Mouse (Mus musculus) urinary bladder, postnatal 10 days (tissue): ENCODE measurements around the gene Cdc26.

Experiments
- DNase-seq: peaks from one replicate; pipeline ENCODE4 v3.0.0; 2022; ENCODE audit warnings: low spot score

Gene Cdc26

DNA sequence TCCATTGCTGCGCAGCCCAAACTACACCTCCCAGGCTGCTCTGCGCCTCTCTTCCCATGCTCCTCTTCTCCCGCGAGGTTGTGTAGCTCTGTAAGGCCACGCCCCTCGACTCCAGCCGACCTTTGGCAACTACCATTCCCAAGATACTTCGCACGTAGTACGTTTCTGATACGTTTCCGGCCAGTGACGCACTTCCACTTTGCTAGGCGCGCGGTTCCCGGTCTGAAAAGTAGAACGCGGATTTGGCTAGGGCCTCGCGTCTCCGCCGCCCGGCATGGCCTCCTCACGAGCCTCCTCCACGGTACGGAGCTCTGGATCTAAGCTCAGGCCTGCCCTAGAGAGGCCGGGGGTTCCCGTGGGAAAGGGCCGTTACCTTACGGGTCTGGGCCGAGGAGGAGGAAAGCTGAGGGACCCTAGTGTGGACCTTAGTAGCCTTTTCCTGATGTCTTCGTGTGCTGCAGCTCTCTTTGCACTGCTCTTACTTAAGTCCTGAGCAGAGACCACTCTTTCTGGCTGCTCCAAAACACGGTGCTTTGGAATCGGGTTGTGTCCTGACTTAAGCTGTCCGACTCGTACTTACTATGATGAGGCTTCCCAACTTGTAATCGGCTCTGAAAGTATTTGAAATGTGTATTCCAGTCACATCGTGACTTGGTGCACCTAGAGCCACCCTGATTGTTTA lies at the start of gene Cdc26, which contains the start of gene Prpf4:
TSS of gene Cdc26 (minus strand) at position 42 of the 682 bp plus-strand sequence.
TSS of gene Prpf4 (plus strand) at position 197 of the 682 bp plus-strand sequence.
- peak; percentile 85 for DNase-seq

DNA sequence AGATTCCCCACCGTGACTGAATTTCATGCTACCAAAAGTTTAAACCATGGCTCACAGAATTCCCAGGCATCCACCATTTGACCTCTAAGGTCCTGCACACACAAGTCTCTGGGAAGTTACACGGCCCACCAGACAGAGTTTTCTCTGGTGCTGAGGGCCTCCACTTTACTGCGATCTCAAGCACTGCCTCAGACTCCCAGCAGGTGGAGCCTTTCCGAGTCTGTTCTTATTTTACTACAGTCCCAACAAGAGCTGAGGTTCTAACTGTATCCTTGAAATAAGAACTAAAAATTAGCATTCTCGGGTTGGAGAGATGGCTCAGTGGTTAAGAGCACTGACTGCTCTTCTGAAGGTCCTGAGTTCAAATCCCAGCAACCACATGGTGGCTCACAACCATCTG lies 46.6 kb upstream of the Cdc26 start:
- DNase-seq = no peak

DNA sequence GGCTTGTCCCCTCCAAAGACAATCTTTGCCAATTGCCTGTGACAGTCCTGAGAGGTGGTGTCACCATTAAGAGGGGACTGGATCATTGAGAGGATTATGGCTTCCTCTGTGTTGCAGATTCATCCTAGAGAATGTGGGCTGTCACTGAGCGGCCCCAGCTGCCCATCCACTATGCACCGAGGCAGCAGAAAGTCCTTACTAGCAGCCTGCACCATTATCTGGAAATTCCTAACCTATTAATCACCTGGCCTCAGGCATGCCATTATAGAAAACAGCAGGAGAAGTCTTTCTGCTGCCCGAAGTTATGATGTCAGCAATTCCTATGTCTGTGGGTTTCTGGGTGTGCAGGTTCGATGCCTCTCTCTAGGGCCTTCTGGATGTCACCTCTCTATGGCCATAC lies 32.5 kb upstream of the Cdc26 start:
- no peak for DNase-seq

DNA sequence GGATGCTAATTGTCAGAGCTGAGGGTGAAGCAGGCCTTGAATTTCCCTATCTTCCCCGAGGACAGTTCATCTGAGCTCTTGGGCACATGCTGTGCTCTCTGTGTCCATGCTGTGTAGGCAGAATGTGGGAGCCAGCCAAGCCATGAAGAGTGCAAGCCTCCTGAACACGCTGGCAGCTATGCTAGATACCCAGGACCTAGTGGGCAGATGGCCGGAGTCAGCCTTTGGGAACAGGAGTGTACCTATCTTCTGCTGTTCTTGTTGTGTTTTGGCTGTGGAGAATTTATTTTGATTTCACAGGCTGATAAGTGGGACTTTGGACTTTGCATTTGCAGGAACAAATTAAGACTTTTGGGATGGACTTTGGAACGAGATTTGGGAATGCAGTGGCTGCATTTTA lies 32.1 kb upstream of the Cdc26 start:
- no peak for DNase-seq

DNA sequence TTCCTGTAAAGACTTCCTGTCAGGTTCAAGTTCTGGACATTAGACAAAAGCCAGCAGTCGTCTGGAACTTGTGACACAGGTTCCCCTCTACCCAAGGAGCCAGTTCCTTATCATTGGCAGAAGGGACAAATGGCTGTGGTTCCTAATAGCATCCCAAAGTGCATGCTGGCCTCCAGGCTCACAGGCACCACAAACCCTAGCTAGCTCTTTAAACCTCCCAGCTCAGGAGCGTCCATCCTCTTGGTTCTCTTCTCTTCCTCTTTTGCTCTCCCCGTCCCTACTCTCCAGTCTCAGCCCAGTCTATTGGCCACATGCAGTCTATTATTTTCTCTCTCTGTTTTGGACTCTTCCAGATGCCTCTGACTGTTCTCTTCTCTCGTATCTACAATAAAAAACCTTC lies 31.4 kb upstream of the Cdc26 start:
- no peak for DNase-seq

DNA sequence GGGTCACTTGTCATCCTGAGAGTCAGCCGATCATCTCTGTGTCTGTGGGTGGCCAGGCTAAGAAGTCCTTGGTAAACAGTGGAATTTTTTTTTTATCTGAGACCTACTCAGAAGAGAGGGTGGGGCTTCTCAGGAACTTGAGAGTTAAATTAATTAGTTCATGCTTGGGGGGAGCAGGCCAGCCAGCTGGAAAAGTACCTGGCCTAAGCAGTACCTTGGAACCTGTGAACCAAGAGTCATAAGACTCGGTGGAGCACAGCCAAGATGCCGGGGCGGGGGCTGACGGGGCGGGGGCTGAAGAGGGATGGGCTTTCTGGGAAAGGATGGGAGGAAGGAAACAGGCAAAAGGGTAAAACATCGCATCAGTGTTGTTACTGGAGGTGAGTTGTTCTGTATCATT lies 29.4 kb upstream of the Cdc26 start:
- DNase-seq = no peak

DNA sequence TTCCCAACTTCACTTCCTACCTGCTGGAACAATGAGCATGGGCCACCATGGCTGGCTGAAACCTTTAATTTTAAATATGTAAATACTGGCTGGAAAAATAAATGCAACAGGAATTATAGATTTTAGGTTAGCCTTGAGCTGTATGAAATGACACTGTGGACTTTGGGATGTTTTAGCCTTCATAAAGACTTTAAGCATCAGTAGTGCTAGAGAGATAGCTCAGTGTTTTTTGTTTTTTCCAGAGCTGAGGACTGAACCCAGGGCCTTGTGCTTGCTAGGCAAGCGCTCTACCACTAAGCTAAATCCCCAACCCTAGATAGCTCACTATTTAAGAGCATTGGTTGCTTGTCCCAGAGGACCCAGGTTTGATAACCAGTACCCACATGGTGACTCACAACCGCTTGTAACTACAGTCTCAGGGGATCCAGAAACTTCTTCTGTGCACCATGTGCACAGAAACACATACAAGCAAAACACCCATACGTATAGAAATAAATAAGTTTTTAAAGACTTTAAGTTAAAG lies 28.9 kb upstream of the Cdc26 start:
- no peak for DNase-seq

DNA sequence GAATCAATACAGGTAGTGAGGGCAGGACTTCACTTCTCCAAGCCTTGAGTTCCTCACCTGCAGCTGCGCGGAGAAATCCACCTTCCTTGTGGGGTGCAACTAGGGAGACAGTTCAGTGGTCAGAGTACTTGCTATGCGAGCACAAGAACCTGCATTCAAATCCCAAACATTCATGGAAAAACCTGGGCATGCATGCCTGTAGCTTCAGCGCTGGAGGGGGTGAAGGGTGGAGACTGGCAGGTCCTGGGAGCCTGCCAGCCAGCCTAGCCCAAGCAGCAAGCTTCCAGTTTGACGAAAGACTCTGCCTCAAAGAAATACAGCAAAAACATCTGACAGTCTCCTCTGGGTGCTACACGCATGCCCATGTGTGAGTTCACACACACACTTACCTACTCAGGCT lies 26.6 kb upstream of the Cdc26 start, which contains the start of gene Rnf183:
TSS of gene Rnf183 (minus strand) at position 172 of the 400 bp plus-strand sequence.
- no peak for DNase-seq

DNA sequence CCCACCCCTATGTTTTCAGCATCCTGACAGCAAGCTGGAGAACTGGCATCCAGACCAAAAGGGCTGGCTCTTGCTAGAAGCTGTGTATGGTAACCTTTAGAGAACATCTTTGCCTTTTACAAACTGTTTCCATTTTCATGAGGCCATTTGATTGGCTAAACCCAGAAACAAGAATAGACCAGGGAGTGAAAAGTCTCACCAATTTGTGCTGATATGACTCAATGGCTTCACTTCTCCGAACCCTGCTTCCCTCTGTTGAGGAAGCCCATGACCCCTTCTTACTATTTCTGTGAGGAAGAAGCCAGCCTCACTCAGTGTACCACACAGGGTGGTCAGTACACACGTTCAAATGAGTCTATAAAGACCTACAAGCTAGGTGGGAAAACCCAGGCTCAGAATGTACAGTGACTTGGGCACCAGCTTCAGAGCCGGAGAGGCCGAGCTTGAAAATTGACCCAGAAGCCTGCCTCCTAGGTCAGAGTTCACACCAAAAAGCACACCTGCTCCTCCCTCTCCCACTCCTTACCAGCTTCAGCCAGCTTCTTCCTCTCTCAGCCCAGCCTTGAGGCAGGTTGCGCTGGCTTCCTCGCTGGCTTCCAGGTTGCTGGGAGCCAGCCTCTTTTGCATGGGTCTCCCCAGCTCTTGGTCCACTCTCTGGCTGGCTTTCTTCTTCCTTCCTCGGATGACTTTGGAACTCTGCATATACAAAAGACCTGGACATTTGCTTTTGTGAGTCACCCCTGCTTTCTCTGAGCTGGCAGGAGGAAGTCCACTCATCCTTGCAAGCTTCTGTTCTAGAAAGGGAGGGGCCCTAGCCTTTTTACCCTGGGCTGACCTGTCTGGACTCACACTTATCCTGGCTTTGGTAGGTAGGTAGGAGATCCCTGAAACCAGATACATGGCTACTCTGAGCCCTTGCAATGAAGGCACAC lies 25.8 kb upstream of the Cdc26 start:
- DNase-seq = no peak

DNA sequence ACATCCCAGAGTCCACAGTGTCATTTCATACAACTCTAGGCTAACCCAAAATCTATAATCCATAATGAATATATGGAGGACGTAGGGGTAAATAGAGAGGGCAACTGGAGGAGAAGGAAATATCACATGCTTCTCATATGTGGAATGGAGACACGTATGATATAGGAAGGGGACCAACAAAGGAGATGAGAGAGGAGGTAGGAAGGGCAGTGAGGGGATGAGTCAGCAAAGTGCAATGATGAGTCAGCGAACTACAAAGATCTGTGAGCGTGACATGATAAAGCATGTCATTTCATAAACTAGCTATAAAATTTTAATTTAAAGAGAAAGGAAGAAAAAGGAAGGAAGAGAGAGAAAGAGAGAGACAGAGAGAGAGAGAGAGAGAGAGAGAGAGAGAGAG lies 23.1 kb upstream of the Cdc26 start:
- no peak for DNase-seq

DNA sequence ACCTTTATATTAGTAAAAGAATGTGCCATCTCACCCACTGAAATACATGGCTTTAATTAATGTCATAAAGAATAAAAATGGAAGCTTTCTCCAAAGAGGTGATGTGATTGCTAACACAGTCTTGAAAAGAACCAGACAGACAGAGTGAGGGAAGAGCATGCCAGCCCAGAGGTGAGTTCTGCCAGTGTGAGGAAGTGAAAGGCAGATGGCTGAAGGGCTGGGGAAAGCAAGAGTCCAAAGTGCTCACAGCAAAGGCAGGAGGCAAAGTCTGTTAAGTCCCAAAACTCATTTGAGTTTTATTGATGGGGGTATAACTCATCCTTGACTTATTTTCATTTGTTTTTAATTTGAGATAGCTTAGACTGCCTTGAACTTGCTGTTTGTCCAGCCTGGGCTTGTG lies 22.2 kb upstream of the Cdc26 start:
- DNase-seq = no peak

DNA sequence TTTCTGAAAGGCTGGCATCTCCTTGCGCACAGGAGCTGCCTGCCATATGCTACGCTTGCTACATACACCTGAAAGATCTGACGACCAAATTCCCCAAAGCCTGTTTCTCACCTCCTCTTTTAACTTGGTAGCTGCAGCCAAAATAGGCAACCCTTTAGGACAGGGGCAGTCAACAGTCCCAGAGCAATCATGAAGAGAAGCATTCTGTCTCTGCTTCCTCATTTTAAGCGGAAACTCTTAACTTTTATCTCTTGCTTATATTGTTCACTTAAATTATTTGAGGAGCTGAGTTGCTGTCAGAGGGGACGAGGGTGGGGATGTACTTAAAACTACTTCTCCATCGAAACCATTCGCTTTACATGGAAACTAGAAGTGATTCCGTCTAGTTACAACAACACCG lies 21.2 kb upstream of the Cdc26 start:
- DNase-seq = no peak

DNA sequence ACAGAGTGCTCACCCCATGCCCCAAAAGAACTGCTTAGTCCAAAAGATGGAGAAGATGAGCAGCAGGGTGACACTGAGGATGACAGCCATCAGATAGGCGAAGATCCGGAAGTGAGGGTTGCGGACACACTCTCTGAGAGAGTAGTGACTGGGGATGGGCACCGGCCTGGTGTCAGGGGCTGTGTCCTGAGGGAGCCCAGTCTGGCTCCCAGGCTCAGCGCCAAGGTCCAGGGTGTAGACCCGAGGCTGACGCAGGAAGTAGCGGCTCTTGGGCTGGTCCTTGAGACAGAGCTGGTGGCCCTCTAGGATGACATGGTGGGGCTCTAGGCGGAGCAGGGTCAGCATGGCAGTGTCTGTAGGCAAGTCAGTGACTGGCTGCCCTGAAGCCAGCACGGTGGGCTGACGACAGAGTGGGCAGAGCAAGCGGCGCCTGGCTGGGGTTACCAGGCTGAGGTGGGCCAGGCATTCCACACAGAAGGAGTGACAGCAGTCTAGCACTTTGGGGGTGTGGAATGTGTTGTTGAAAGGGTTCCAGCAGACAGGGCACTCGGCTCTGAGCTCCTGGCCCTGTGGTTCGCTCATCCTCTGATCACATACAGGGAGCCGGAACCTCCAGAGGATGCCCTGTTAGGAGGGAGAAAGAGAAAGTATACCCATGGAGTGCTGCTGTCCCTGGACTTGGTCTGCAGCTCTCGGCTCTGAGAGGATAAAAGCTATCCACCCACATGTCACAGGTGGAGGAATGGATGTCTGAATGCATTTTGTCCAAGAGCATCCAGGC lies 19.7 kb upstream of the Cdc26 start:
- no peak for DNase-seq

DNA sequence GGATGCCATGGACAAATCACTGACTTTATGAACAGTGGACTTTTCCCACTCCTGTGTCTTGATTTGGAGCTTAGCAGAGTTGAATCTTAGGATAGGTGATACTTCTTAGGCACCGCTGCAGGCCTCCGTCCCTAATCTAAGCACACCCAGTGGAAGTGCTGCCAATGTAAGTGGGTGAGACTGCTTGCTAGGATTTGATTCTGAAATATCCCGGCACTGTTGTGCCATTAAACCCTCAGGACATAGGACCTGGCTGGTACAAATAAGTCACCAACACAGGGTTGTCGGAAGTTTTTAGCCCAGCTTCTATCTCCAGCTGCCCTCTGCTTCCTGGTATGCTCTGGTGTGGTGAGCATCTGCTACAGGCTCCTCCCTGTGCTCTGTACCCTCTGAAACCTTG lies 17.4 kb upstream of the Cdc26 start:
- no peak for DNase-seq

DNA sequence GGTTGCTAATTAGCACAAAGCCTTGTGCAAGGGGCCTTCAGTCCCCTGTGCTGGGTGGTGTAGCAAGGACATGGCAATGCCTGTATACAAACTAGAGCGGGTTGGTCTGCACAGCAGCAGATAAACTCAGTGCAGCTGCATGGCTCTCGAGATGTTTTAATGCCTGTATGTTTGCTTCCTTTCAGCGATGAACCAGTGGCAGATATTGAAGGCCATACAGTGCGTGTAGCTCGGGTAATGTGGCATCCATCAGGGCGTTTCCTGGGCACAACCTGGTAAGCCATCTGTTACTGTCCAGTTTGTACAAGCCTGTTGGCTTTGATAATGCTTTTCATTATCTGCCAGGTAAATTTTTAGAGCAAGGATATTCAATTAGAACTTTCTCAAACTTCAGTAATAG lies 10.6 kb upstream of the Cdc26 start:
- no peak for DNase-seq

DNA sequence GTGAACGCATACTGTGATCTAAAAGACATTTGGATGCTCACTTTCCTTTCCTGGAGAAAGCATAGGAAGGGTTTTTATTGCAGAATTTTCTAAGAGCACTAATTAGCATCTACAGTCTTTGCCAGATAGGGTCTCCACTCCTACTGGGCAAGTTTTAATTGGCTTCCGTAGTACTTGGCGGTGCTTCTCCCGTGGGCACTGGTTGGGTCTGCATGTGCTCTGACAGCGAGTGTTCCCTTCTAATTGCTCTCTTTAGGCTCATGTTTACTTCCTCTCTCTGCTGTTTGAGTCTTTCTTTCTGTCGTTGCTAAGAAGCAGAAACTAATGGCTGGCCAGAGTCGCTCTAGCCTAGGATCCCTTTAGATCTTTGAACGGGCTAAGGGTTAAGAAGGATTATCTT lies 10.0 kb upstream of the Cdc26 start:
- DNase-seq = no peak

DNA sequence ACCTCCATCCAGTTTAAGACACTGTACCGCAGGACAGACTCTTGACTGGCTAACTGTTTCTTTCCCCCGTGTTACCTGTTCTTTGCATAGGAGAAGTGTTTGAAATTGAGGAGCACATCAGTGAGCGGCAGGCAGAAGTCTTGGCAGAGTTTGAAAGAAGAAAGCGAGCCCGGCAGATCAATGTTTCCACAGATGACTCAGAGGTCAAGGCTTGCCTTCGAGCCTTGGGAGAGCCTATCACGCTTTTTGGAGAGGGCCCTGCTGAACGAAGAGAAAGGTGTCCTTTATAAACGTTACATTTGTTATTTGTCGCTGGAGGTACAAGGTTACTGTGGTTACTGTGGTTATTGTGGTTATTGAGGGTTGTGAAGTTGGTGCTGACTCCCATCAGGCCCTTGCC lies 3.2 kb upstream of the Cdc26 start:
- no peak for DNase-seq

DNA sequence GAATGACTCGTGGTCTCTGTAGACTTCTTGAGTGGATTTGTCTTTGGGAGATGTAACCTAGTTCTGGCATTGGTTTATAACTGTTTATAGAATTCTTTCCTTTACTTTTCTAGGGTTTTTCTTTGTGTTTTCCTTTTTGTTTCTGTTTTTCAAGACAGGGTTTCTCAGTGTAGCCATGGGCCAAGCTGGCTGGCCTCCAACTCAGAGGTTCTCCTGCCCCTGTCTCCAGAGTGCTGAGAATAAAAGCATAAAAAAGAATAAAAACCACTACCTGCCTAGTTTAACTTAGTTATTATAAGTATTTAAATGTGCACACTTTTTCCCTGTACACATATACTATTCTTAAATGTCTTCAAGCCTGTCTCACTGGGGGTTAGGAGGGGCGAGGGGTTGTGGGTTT lies 1.9 kb upstream of the Cdc26 start:
- DNase-seq = no peak

DNA sequence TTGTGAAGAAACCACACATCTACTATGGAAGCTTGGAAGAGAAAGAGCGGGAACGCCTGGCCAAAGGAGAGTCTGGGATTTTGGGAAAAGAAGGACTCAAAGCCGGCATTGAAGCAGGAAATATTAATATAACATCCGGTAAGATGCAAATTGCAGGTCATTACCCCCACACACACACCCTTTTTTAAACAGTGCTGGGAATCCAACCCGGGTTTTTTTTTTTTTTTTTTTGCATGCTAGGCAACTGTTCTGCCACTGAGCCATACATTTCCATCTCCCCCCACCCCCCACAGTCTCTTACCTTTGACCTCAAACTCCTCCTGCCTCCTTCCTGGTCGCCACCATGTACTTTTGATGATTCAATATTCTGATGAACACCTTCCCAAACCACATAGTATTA lies 1.2 kb upstream of the Cdc26 start:
- DNase-seq = no peak

DNA sequence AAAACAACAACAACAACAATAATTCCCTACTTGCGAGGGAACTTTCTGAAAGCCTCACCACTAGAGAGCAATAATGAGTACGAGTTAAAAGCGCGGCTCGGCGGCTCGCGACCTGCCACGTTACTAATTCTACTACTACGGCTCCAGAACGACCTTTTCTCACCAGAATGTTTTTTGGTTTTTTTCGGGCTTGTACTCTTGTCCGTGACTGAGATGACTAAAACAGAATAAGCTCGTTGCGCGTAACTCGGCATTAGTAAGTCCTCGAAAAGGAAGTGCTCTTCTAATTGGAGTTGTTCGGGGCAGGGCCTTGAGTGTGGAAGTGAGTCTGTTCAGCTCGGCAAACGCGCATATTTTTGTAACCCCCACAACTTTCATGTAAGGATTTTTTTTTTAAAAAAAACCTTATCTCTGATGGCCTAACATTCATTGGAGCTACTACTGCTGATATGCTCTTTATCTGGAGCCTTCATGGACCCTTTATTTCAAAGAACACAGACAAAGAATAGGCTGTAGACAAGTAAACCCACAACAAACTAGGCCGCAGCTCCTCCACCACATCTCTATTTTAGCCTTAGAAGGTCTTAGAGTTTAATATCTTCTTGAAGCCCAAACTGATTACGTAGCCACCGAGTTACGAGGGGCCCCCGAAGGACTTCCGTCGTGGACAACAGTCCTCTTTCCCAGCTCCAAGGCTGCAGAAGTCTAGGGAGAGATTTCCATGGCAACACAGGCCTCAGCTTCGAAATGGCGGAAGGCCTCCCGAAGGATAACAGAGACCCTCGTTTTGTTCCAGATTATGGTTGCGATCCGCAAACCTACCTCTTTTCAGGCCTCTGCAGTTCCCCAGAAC lies 486 bp downstream of the Cdc26 start:
- DNase-seq = no peak

DNA sequence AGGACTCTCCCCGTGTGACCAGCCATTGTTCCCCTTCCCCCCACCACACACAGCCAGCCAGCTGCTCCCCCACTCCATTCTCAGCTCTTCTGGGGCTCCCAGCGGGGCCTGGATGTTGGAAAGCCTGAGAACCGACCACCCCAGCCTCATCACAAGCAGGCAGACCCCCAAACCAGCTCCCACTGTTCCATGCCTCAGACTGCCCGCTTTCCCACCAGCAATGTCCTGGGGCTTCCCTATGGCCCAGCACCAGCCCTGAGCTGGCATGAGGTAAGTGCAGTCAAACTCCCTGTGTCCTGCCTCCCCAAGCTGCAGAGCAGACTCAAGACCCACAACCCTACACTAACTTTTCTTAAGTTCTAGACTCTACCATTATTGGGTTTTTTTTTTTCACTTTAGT lies 2.3 kb downstream of the Cdc26 start:
- no peak for DNase-seq
